Mouse (Mus musculus) forebrain, postnatal 0 days (tissue): Measurements from ENCODE around the gene Zfp90. TPM values are rescaled to one million over a fixed set of nuclear protein-coding genes. Genes with fewer than 3 reads are reported as not detected.

Experiments
- ATAC-seq: fragments of 200-750 bp; cut with Nextera tagmentation; 2 replicates; pipeline ENCODE4 v1.8.0; 2017; ENCODE audit warnings: mild to moderate bottlenecking, moderate library complexity
- DNase-seq: peaks from one replicate; pipeline ENCODE4 v3.0.0-alpha.2; 2015
- H3K27ac ChIP-seq: fragments of 300-500 bp; sonication (generic); 2 replicates; pipeline ENCODE4 v1.5.1; 2014; ENCODE audit warnings: low read depth, mild to moderate bottlenecking, antibody characterized with exemption, low read length, moderate library complexity, mixed read lengths
- H3K27me3 ChIP-seq: fragments of 300-500 bp; sonication (generic); 2 replicates; pipeline ENCODE4 v1.6.1; 2014; ENCODE audit warnings: mild to moderate bottlenecking, low read length, mixed read lengths; ENCODE audit not compliant: insufficient read depth
- H3K36me3 ChIP-seq: fragments of 300-500 bp; sonication (generic); 2 replicates; pipeline ENCODE4 v1.6.1; 2014; ENCODE audit warnings: mild to moderate bottlenecking, moderate library complexity; ENCODE audit not compliant: insufficient read depth
- H3K4me1 ChIP-seq: fragments of 300-500 bp; sonication (generic); 2 replicates; pipeline ENCODE4 v1.6.1; 2014; ENCODE audit warnings: antibody characterized with exemption; ENCODE audit not compliant: insufficient read depth
- H3K4me2 ChIP-seq: fragments of 300-500 bp; sonication (generic); 2 replicates; pipeline ENCODE4 v1.6.1; 2014; ENCODE audit warnings: low read depth, mild to moderate bottlenecking, moderate library complexity
- H3K4me3 ChIP-seq: fragments of 300-500 bp; sonication (generic); 2 replicates; pipeline ENCODE4 v1.5.1; 2014; ENCODE audit warnings: low read depth, low read length, mixed read lengths
- H3K9ac ChIP-seq: fragments of 300-500 bp; sonication (generic); 2 replicates; pipeline ENCODE4 v1.6.1; 2014; ENCODE audit warnings: mild to moderate bottlenecking
- H3K9me3 ChIP-seq: fragments of 300-500 bp; sonication (generic); 2 replicates; pipeline ENCODE4 v1.6.1; 2016; ENCODE audit warnings: low read length
- CTCF ChIP-seq: sonication (generic); IDR thresholded peaks from 2 replicates; pipeline ENCODE4 v1.5.1; 2016; ENCODE audit warnings: antibody characterized with exemption, control low read depth, low read depth
- WGBS: fragments of 180-500 bp; shearing (Covaris S2); extraction: QIAGEN DNeasy Blood & Tissue Kit; methylation state at CpG from one replicate; pipeline ENCODE4 v1.1.7; 2014; 5-methylcytosine and 5-hydroxymethylcytosine counted together
- polyA plus RNA-seq: library from polyadenylated mRNA; unstranded; fragments of >200 nt; fragmentation: Nextera tagmentation; extraction: Ambion mirVana; gene quantifications from 2 replicates; pipeline ENCODE4 v1.2.1, GENCODE M21; 2015
- total RNA-seq: library from RNA; depleted of rRNA; stranded (reverse); fragments of >200 nt; gene quantifications from 2 replicates; pipeline ENCODE4 v1.2.3, GENCODE M21; 2014; rRNA removed

Gene Zfp90
- total RNA-seq (36.7 and 39.2 TPM in 2 replicates), polyA plus RNA-seq (32.5 and 38.0 TPM in 2 replicates)

DNA sequence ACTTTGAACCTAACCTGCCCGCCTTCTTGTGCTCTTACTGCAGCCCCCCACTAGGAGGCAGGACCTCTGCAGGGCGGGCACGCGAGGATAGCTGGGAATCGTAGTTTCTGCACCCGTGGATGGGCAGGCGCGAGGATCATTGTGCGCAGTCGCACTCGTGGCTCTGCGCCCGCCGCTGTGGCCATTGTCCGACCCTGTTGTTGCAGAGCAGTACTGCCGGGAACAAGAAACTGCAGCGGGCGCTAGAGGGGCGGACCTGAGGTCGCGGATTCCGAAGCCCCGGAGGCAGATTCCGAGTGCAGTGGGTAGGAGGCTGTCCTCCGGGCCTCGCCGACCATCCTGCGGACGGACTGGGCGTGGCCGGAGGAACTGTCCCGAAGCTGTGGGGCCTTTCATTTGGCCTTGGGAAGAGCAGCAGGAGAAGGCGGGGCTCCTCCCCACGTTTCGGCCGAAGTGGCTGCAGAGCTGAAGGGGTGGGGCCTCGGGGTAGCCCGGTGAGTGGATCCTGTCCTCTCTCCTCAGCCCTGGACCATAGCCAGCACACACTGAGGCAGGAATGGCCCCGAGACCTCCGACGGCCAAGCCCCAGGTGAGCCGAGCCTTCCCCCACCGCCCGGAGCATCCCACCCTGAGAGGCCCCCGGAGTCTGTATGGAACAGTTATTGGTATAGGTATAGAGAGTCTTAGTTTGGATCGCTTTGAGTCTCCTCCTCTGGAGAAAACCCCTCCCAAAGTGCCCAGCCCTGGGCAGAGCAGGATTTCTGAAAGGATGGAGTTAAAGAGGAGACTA is at the start of gene Zfp90:
TSS of gene Zfp90 (plus strand) at position 146 of the 790 bp plus-strand sequence.
- peak within 1 kb of the TSS; percentile 92 for H3K27ac ChIP-seq
- ATAC-seq = peak; percentile 99
- TF ChIP-seq CTCF = peak; percentile 94
- H3K9ac ChIP-seq = peak within 1 kb of the TSS; percentile 97
- DNase-seq = peak; percentile 96
- no peaks in the 10 kb centered on the region for H3K27me3 ChIP-seq
- H3K9me3 ChIP-seq = no peaks in the 10 kb centered on the region
- peaks cover 23% of the 10 kb centered on the region for H3K36me3 ChIP-seq
- H3K4me2 ChIP-seq = peak within 1 kb of the TSS; percentile 73
- peak within 1 kb of the TSS; percentile 80 for H3K4me3 ChIP-seq
- H3K4me1 ChIP-seq = peaks cover 4% of the 10 kb centered on the region
- WGBS = 2% methylated on average over 46 of the region's 46 CpGs

DNA sequence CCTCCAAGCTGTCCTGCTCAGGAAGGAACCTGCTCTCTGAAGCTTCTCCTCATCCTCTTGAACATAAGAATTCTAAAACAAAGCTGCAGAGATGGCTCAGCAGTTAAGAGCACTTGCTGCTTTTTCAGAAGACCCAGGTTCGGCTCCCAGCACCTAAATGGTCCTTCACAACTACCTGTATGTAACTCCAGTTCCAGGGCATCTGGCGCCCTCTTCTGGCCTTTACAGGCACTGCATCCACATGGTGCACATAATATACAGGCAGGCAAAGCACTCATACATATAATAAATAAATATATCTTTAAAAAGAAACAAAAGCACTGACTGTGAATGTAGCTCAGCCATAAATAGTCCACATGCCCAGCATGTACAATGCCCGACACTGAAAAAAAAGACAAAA is 46.6 kb upstream of the Zfp90 start:
- Histone ChIP-seq H3K4me3 (no peak overlapping the region), H3K4me1 (no peaks in the 10 kb centered on the region), H3K27ac (no peak overlapping the region), H3K4me2 (no peak overlapping the region), H3K36me3 (no peaks in the 10 kb centered on the region), H3K27me3 (no peaks in the 10 kb centered on the region), H3K9ac (no peak overlapping the region), H3K9me3 (no peaks in the 10 kb centered on the region)
- no peak for ATAC-seq
- DNase-seq = no peak
- 69% methylated on average over 3 of the region's 3 CpGs for WGBS
- peak; percentile 17; the same call in 1 of the 2 replicates for TF ChIP-seq CTCF

DNA sequence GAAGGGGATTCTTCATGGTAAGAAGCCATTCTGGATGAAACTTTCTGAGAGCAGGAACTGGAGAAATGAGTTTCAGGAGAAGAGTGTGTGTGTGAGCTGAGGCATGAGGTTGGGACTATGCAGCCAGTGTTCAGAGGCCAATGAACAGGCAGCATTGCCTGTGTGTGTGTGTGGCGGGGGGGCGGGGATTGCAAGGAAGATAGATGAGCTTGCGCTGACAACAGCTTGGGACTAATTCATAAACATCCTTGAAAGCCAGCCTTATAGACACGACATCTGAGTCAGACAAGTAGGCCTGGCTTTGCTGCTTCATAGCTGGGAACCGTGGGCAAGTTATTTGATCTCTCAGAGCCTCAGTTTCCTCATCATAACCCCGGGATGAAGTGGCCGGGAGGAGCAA is 46.1 kb upstream of the Zfp90 start:
- Histone ChIP-seq H3K4me3 (no peak overlapping the region), H3K4me2 (no peak overlapping the region), H3K27ac (no peak overlapping the region), H3K36me3 (no peaks in the 10 kb centered on the region), H3K9ac (no peak overlapping the region), H3K4me1 (no peaks in the 10 kb centered on the region), H3K9me3 (no peaks in the 10 kb centered on the region), H3K27me3 (no peaks in the 10 kb centered on the region)
- no peak for TF ChIP-seq CTCF
- ATAC-seq = no peak
- WGBS = 89% methylated on average over 7 of the region's 7 CpGs
- DNase-seq = no peak

DNA sequence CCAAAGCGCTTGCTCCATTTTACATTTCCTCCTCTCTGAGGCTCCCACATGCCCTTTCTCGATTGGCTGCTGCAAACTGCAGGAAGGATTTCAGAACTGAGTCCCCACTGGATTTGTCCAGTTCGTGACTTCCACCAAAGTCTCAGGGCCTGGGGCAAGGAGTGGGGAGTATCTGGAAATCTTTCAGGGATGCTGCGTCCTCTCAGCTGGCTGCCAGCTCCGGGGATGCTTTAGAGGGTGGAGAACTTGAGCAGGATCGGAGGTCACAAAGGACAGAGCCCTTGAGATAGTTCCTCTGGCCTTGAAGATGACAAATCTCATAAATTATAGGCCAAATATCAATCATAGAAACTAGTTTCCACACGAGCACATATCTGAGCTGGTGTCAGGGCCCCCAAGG is 39.2 kb upstream of the Zfp90 start:
- no peak overlapping the region for H3K4me2 ChIP-seq
- no peak overlapping the region for H3K27ac ChIP-seq
- no peaks in the 10 kb centered on the region for H3K36me3 ChIP-seq
- H3K4me3 ChIP-seq = no peak overlapping the region
- no peak for TF ChIP-seq CTCF
- H3K9ac ChIP-seq = no peak overlapping the region
- no peaks in the 10 kb centered on the region for H3K4me1 ChIP-seq
- 84% methylated on average over 7 of the region's 7 CpGs for WGBS
- no peaks in the 10 kb centered on the region for H3K9me3 ChIP-seq
- H3K27me3 ChIP-seq = no peaks in the 10 kb centered on the region
- DNase-seq = no peak
- ATAC-seq = no peak

DNA sequence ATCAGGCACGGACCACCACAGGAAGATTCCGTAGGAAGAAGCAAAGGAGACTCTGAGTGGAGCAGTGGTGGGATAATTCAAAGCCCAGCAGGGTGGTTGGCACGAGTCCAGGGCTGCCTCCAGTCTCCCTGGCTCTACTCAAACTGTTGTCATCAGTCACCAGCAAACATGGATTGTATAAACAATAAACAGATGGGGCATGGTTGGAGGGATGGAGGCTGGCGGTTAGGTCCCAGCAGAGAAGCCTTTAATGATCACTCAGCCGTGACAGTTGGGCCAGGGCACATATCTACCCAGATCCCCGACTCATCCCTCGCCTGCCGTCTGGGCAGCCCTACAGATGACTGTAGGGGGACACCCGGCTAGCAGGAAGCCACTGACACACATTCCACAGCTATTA is 38.3 kb upstream of the Zfp90 start:
- Histone ChIP-seq H3K9ac (no peak overlapping the region), H3K9me3 (no peaks in the 10 kb centered on the region), H3K27me3 (no peaks in the 10 kb centered on the region), H3K36me3 (no peaks in the 10 kb centered on the region), H3K4me2 (no peak overlapping the region), H3K4me3 (no peak overlapping the region), H3K4me1 (no peaks in the 10 kb centered on the region), H3K27ac (no peak overlapping the region)
- TF ChIP-seq CTCF = no peak
- DNase-seq = peak; percentile 33
- 20% methylated on average over 9 of the region's 9 CpGs for WGBS
- ATAC-seq = peak; percentile 38; the same call in 1 of the 2 replicates

DNA sequence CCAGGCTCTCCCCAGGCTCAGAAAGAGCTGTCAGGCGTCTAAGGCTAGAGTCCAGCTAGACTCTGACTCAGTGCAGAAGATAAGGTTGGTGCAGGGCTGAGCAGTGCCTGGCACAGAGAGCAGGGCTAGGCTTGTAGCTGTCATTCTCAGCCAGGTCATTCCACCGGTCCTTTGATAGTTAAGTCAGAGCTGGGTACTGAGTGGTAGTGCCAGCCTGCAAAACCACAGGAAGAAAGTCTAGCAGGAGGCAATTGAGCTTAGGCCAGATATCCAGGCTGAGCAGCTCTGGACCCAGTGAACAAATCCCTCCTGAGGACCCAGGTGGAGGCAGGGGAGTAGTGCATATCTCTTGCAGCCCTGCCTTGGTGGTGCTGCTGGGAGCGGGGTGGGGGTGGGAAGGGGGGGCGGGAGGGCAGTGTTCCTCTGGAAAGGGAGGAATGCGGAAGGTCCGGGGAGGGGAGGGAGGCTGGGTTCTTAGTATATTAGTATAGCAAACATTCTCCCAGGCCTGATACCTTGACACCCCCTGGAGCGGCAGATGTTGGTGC is 36.6 kb upstream of the Zfp90 start:
- Histone ChIP-seq H3K4me2 (no peak overlapping the region), H3K27me3 (no peaks in the 10 kb centered on the region), H3K9ac (no peak overlapping the region), H3K36me3 (no peaks in the 10 kb centered on the region), H3K4me1 (no peaks in the 10 kb centered on the region), H3K4me3 (no peak overlapping the region), H3K9me3 (no peaks in the 10 kb centered on the region), H3K27ac (no peak overlapping the region)
- TF ChIP-seq CTCF = no peak
- ATAC-seq = no peak
- DNase-seq = no peak
- WGBS = 75% methylated on average over 7 of the region's 7 CpGs

DNA sequence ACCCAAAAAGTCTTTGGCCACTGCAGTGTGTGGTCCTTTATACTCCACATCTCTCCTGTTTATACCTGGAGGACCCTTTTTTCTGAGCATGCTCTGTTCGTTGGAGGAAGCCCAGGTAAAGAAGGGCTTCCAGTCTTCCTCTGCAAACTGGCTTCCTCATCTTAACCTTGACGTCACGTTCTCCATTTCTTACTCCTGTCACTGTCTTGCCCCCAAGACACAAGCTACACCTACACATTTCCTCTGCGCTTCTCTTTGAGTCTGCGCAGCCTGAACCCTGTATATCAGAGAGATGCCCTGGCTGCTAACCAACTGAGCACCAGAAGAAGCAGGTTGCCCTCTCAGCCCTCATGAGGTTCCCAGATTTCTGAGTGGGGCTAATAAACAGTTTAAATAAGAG is 35.8 kb upstream of the Zfp90 start:
- no peak overlapping the region for H3K9ac ChIP-seq
- WGBS = 83% methylated on average over 5 of the region's 5 CpGs
- H3K4me1 ChIP-seq = no peaks in the 10 kb centered on the region
- no peak for TF ChIP-seq CTCF
- no peaks in the 10 kb centered on the region for H3K36me3 ChIP-seq
- H3K27ac ChIP-seq = no peak overlapping the region
- H3K4me3 ChIP-seq = no peak overlapping the region
- H3K27me3 ChIP-seq = no peaks in the 10 kb centered on the region
- ATAC-seq (no peak), DNase-seq (no peak)
- H3K9me3 ChIP-seq = no peaks in the 10 kb centered on the region
- no peak overlapping the region for H3K4me2 ChIP-seq
